Mouse (Mus musculus): ENCODE results near the gene Ntm. TPM values are rescaled to one million over a fixed set of nuclear protein-coding genes. Genes with fewer than 3 reads are reported as not detected.
A peak's percentile ranks its signal among the peaks of the same experiment; 100 is the strongest.

Ntm gene
- polyA plus RNA-seq, 1 experiment from 2014 or later: 48.5 TPM

- no peak overlapping the region for H3K4me3 ChIP-seq (ENCODE audit: low read length)
- no peak overlapping the region for H3K27ac ChIP-seq (ENCODE audit: low read depth, low read length)
- H3K36me3 ChIP-seq (ENCODE audit: control insufficient read depth, insufficient read depth, low read length): no peaks in the 10 kb centered on the region
- H3K4me1 ChIP-seq (ENCODE audit: control insufficient read depth, insufficient read depth, low read length): no peaks in the 10 kb centered on the region
- H3K9me3 ChIP-seq (ENCODE audit: control insufficient read depth, low read length): no peaks in the 10 kb centered on the region
- no peaks in the 10 kb centered on the region for H3K27me3 ChIP-seq (ENCODE audit: control insufficient read depth, insufficient read depth, low read length)
- H3K4me2 ChIP-seq (replicated peaks; ENCODE audit: low read depth, low read length): no peak overlapping the region
- no peak for ATAC-seq (ENCODE audit: low FRiP score, low TSS enrichment)
- 54% methylated on average over 5 of the region's 5 CpGs for WGBS
- H3K9ac ChIP-seq (ENCODE audit: low read depth, low read length): no peak overlapping the region
These were observed 874.3 kb downstream of the Ntm start for GRCm38 (mm10) chr9:29088657-29089056.

GRCm38 (mm10) chr9:29087656-29088055 is 875.3 kb downstream of the Ntm start:
- no peaks in the 10 kb centered on the region for H3K27me3 ChIP-seq (ENCODE audit: control insufficient read depth, insufficient read depth, low read length)
- H3K4me3 ChIP-seq (ENCODE audit: low read length): no peak overlapping the region
- no peak for ATAC-seq (ENCODE audit: low FRiP score, low TSS enrichment)
- H3K4me1 ChIP-seq (ENCODE audit: control insufficient read depth, insufficient read depth, low read length): no peaks in the 10 kb centered on the region
- 71% methylated on average over 4 of the region's 4 CpGs for WGBS
- no peak overlapping the region for H3K9ac ChIP-seq (ENCODE audit: low read depth, low read length)
- no peaks in the 10 kb centered on the region for H3K36me3 ChIP-seq (ENCODE audit: control insufficient read depth, insufficient read depth, low read length)
- H3K9me3 ChIP-seq (ENCODE audit: control insufficient read depth, low read length): no peaks in the 10 kb centered on the region
- H3K27ac ChIP-seq (ENCODE audit: low read depth, low read length): no peak overlapping the region
- no peak overlapping the region for H3K4me2 ChIP-seq (replicated peaks; ENCODE audit: low read depth, low read length)

GRCm38 (mm10) chr9:29087171-29087570 is 875.8 kb downstream of the Ntm start:
- no peaks in the 10 kb centered on the region for H3K4me1 ChIP-seq (ENCODE audit: control insufficient read depth, insufficient read depth, low read length)
- H3K9ac ChIP-seq (ENCODE audit: low read depth, low read length): no peak overlapping the region
- H3K4me2 ChIP-seq (replicated peaks; ENCODE audit: low read depth, low read length): no peak overlapping the region
- H3K27me3 ChIP-seq (ENCODE audit: control insufficient read depth, insufficient read depth, low read length): no peaks in the 10 kb centered on the region
- no peaks in the 10 kb centered on the region for H3K36me3 ChIP-seq (ENCODE audit: control insufficient read depth, insufficient read depth, low read length)
- ATAC-seq (ENCODE audit: low FRiP score, low TSS enrichment): no peak
- no peak overlapping the region for H3K27ac ChIP-seq (ENCODE audit: low read depth, low read length)
- H3K9me3 ChIP-seq (ENCODE audit: control insufficient read depth, low read length): no peaks in the 10 kb centered on the region
- no peak overlapping the region for H3K4me3 ChIP-seq (ENCODE audit: low read length)

- Histone ChIP-seq H3K4me2 (replicated peaks; ENCODE audit: low read depth, low read length) (no peak overlapping the region), H3K4me1 (ENCODE audit: control insufficient read depth, insufficient read depth, low read length) (no peaks in the 10 kb centered on the region), H3K36me3 (ENCODE audit: control insufficient read depth, insufficient read depth, low read length) (no peaks in the 10 kb centered on the region), H3K9ac (ENCODE audit: low read depth, low read length) (no peak overlapping the region), H3K9me3 (ENCODE audit: control insufficient read depth, low read length) (no peaks in the 10 kb centered on the region), H3K27me3 (ENCODE audit: control insufficient read depth, insufficient read depth, low read length) (no peaks in the 10 kb centered on the region), H3K4me3 (ENCODE audit: low read length) (no peak overlapping the region), H3K27ac (ENCODE audit: low read depth, low read length) (no peak overlapping the region)
- no peak for ATAC-seq (ENCODE audit: low FRiP score, low TSS enrichment)
- WGBS: 84% methylated on average over 5 of the region's 5 CpGs
These were observed 886.9 kb downstream of the Ntm start for GRCm38 (mm10) chr9:29075924-29076577.

- ATAC-seq (ENCODE audit: low FRiP score, low TSS enrichment): no peak
- Histone ChIP-seq H3K4me2 (replicated peaks; ENCODE audit: low read depth, low read length) (no peak overlapping the region), H3K4me3 (ENCODE audit: low read length) (no peak overlapping the region), H3K9me3 (ENCODE audit: control insufficient read depth, low read length) (no peaks in the 10 kb centered on the region), H3K9ac (ENCODE audit: low read depth, low read length) (no peak overlapping the region), H3K4me1 (ENCODE audit: control insufficient read depth, insufficient read depth, low read length) (no peaks in the 10 kb centered on the region), H3K36me3 (ENCODE audit: control insufficient read depth, insufficient read depth, low read length) (no peaks in the 10 kb centered on the region), H3K27me3 (ENCODE audit: control insufficient read depth, insufficient read depth, low read length) (no peaks in the 10 kb centered on the region), H3K27ac (ENCODE audit: low read depth, low read length) (no peak overlapping the region)
- 80% methylated on average over 2 of the region's 2 CpGs for WGBS
These were observed 887.7 kb downstream of the Ntm start for GRCm38 (mm10) chr9:29075243-29075642.

GRCm38 (mm10) chr9:29074494-29074893 is 888.4 kb downstream of the Ntm start:
- Histone ChIP-seq H3K4me1 (ENCODE audit: control insufficient read depth, insufficient read depth, low read length) (no peaks in the 10 kb centered on the region), H3K4me2 (replicated peaks; ENCODE audit: low read depth, low read length) (no peak overlapping the region), H3K9me3 (ENCODE audit: control insufficient read depth, low read length) (no peaks in the 10 kb centered on the region), H3K4me3 (ENCODE audit: low read length) (no peak overlapping the region), H3K27ac (ENCODE audit: low read depth, low read length) (no peak overlapping the region), H3K9ac (ENCODE audit: low read depth, low read length) (no peak overlapping the region), H3K36me3 (ENCODE audit: control insufficient read depth, insufficient read depth, low read length) (no peaks in the 10 kb centered on the region), H3K27me3 (ENCODE audit: control insufficient read depth, insufficient read depth, low read length) (no peaks in the 10 kb centered on the region)
- 81% methylated on average over 2 of the region's 2 CpGs for WGBS
- no peak for ATAC-seq (ENCODE audit: low FRiP score, low TSS enrichment)

GRCm38 (mm10) chr9:29071997-29072396 is 890.9 kb downstream of the Ntm start:
- Histone ChIP-seq H3K4me2 (replicated peaks; ENCODE audit: low read depth, low read length) (no peak overlapping the region), H3K27me3 (ENCODE audit: control insufficient read depth, insufficient read depth, low read length) (no peaks in the 10 kb centered on the region), H3K36me3 (ENCODE audit: control insufficient read depth, insufficient read depth, low read length) (no peaks in the 10 kb centered on the region), H3K9me3 (ENCODE audit: control insufficient read depth, low read length) (no peaks in the 10 kb centered on the region), H3K4me3 (ENCODE audit: low read length) (no peak overlapping the region), H3K4me1 (ENCODE audit: control insufficient read depth, insufficient read depth, low read length) (no peaks in the 10 kb centered on the region), H3K27ac (ENCODE audit: low read depth, low read length) (no peak overlapping the region), H3K9ac (ENCODE audit: low read depth, low read length) (no peak overlapping the region)
- no peak for ATAC-seq (ENCODE audit: low FRiP score, low TSS enrichment)
- 100% methylated on average over 1 of the region's 1 CpGs for WGBS

- H3K4me3 ChIP-seq (ENCODE audit: low read length): no peak overlapping the region
- no peak overlapping the region for H3K4me2 ChIP-seq (replicated peaks; ENCODE audit: low read depth, low read length)
- H3K4me1 ChIP-seq (ENCODE audit: control insufficient read depth, insufficient read depth, low read length): no peaks in the 10 kb centered on the region
- no peaks in the 10 kb centered on the region for H3K9me3 ChIP-seq (ENCODE audit: control insufficient read depth, low read length)
- ATAC-seq (ENCODE audit: low FRiP score, low TSS enrichment): peak; percentile 55; the same call in 1 of the 2 replicates
- no peaks in the 10 kb centered on the region for H3K36me3 ChIP-seq (ENCODE audit: control insufficient read depth, insufficient read depth, low read length)
- no peak overlapping the region for H3K9ac ChIP-seq (ENCODE audit: low read depth, low read length)
- H3K27ac ChIP-seq (ENCODE audit: low read depth, low read length): no peak overlapping the region
- 37% methylated on average over 5 of the region's 5 CpGs for WGBS
- no peaks in the 10 kb centered on the region for H3K27me3 ChIP-seq (ENCODE audit: control insufficient read depth, insufficient read depth, low read length)
These were observed 895.4 kb downstream of the Ntm start for GRCm38 (mm10) chr9:29067572-29067971.

GRCm38 (mm10) chr9:29060293-29060692 is 902.6 kb downstream of the Ntm start:
- Histone ChIP-seq H3K27me3 (ENCODE audit: control insufficient read depth, insufficient read depth, low read length) (no peaks in the 10 kb centered on the region), H3K36me3 (ENCODE audit: control insufficient read depth, insufficient read depth, low read length) (no peaks in the 10 kb centered on the region), H3K9me3 (ENCODE audit: control insufficient read depth, low read length) (no peaks in the 10 kb centered on the region), H3K4me1 (ENCODE audit: control insufficient read depth, insufficient read depth, low read length) (no peaks in the 10 kb centered on the region), H3K27ac (ENCODE audit: low read depth, low read length) (no peak overlapping the region), H3K9ac (ENCODE audit: low read depth, low read length) (no peak overlapping the region), H3K4me2 (replicated peaks; ENCODE audit: low read depth, low read length) (no peak overlapping the region), H3K4me3 (ENCODE audit: low read length) (no peak overlapping the region)
- ATAC-seq (ENCODE audit: low FRiP score, low TSS enrichment): no peak
- 30% methylated on average over 6 of the region's 6 CpGs for WGBS

Measured in kidney, embryonic 14.5 days (tissue).